Mouse (Mus musculus) cortical plate, adult 2 months (tissue): ENCODE data around the gene Nyap1.

Experiments used
- CTCF ChIP-seq: fragments of 200-500 bp; IDR thresholded peaks from 2 replicates; pipeline ENCODE4 v1.5.1; 2011; ENCODE audit warnings: mild to moderate bottlenecking, control low read depth, low read length; ENCODE audit not compliant: insufficient read depth; ENCODE audit errors: extremely low read depth
- POLR2A ChIP-seq: fragments of 200-500 bp; IDR thresholded peaks from 2 replicates; pipeline ENCODE4 v1.6.1; 2011; ENCODE audit warnings: mild to moderate bottlenecking, low read length, control low read depth; ENCODE audit not compliant: insufficient read depth; ENCODE audit errors: extremely low read depth

- TF ChIP-seq CTCF (no peak), POLR2A (no peak)
These were observed 27.1 kb upstream of the Nyap1 start for GRCm38 (mm10) chr5:137768475-137768874.
